Mouse (Mus musculus) layer of hippocampus, postnatal 10 days (tissue): ENCODE data around the gene Stk10. TPM values are rescaled to one million over a fixed set of nuclear protein-coding genes. Genes with fewer than 3 reads are reported as not detected.
"Not testable (repeated sequence)": the region's sequence is repeated elsewhere in the genome, so short reads cannot be mapped to it uniquely, and the experiment has no call there.

ENCODE experiments used
- DNase-seq, 2 experiments: peaks; one replicate each; pipeline ENCODE4 v3.0.0; 2021; ENCODE audit warnings: low spot score in 2 of 2
- long read RNA-seq: library from polyadenylated mRNA; stranded (forward); transcript quantifications from one replicate; pipeline ENCODE4 v2.0.0, GENCODE M21; 2023
- total RNA-seq, 2 experiments: library from RNA; stranded (reverse); gene quantifications; 2 replicates each; pipeline ENCODE4 v1.2.3; 2021

Stk10 gene
- 1 to 10 TPM; 6.3 to 9.4 TPM for total RNA-seq
- long read RNA-seq, partial matches to known transcripts, result 0 of 5 reads
- long read RNA-seq, other reads (novel, unspliced or antisense), result 5 of 5 reads

GRCm38 (mm10) chr11:32532765-32533481, at the start of gene Stk10:
Gene Stk10, plus strand, starts transcription at chr11:32533305.
- peak; percentile 85 to 91 for DNase-seq

- DNase-seq, result no peak
Measured at GRCm38 (mm10) chr11:32485290-32485689, 47.8 kb upstream of the Stk10 start.

- no peak for DNase-seq
Measured at GRCm38 (mm10) chr11:32486621-32487020, 46.5 kb upstream of the Stk10 start.

GRCm38 (mm10) chr11:32487501-32487900, 45.6 kb upstream of the Stk10 start:
- DNase-seq, result no peak

GRCm38 (mm10) chr11:32488344-32488743, 44.8 kb upstream of the Stk10 start:
- DNase-seq, result no peak

GRCm38 (mm10) chr11:32488808-32489670, 44.1 kb upstream of the Stk10 start:
- DNase-seq, result no peak

- DNase-seq, result no peak
Measured at GRCm38 (mm10) chr11:32491079-32491478, 42.0 kb upstream of the Stk10 start.

- DNase-seq, result no peak
Measured at GRCm38 (mm10) chr11:32493312-32493711, 39.8 kb upstream of the Stk10 start.

- DNase-seq, result no peak
Measured at GRCm38 (mm10) chr11:32495283-32495682, 37.8 kb upstream of the Stk10 start.

- peak; percentile 30 to 49 for DNase-seq
Measured at GRCm38 (mm10) chr11:32498757-32499535, 34.2 kb upstream of the Stk10 start.

GRCm38 (mm10) chr11:32499931-32500330, 33.2 kb upstream of the Stk10 start:
- no peak for DNase-seq

- DNase-seq, result no peak
Measured at GRCm38 (mm10) chr11:32503711-32504110, 29.4 kb upstream of the Stk10 start.

GRCm38 (mm10) chr11:32505091-32505739, 27.9 kb upstream of the Stk10 start:
- no peak for DNase-seq

GRCm38 (mm10) chr11:32510930-32511329, 22.2 kb upstream of the Stk10 start:
- no peak for DNase-seq

GRCm38 (mm10) chr11:32514853-32515252, 18.3 kb upstream of the Stk10 start:
- DNase-seq, result not testable (repeated sequence)

GRCm38 (mm10) chr11:32516091-32516490, 17.0 kb upstream of the Stk10 start:
- peak in 1 of 2 experiments; percentile 37 for DNase-seq

- DNase-seq, result peak in 1 of 2 experiments; percentile 38
Measured at GRCm38 (mm10) chr11:32516916-32517712, 16.0 kb upstream of the Stk10 start.

GRCm38 (mm10) chr11:32518770-32519169, 14.3 kb upstream of the Stk10 start:
- DNase-seq, result no peak

GRCm38 (mm10) chr11:32519354-32519753, 13.8 kb upstream of the Stk10 start:
- DNase-seq, result no peak

GRCm38 (mm10) chr11:32521246-32521645, 11.9 kb upstream of the Stk10 start:
- DNase-seq, result no peak
